Mouse (Mus musculus) spleen, postnatal 10 days (tissue): ENCODE measurements at regions not wholly inside any gene's neighbourhood (a gene's known extent, or its start where the extent isn't known, plus 50 kb on each side); places are given as distances from the start of the nearest gene placed in this dataset.

Experiments
- DNase-seq, 2 experiments: peaks; one replicate each; pipeline ENCODE4 v3.0.0; 2021 to 2022; ENCODE audit warnings: low spot score in 2 of 2

GRCm38 (mm10) chr7:71648314-71648713 lies 297.0 kb upstream of the Gm10295 start:
- DNase-seq: no peak

- no peak for DNase-seq
Observed at GRCm38 (mm10) chr7:71646944-71647343, 295.7 kb upstream of the Gm10295 start.

- no peak for DNase-seq
Observed at GRCm38 (mm10) chr7:71623048-71623447, 271.8 kb upstream of the Gm10295 start.

GRCm38 (mm10) chr7:71603159-71603558 lies 251.9 kb upstream of the Gm10295 start:
- peak in 1 of 2 experiments; percentile 30 for DNase-seq

- no peak for DNase-seq
Observed at GRCm38 (mm10) chr7:71596780-71597179, 245.5 kb upstream of the Gm10295 start.

- DNase-seq: no peak
Observed at GRCm38 (mm10) chr7:71587626-71588025, 236.3 kb upstream of the Gm10295 start.

- DNase-seq: no peak
Observed at GRCm38 (mm10) chr7:71583443-71584055, 232.3 kb upstream of the Gm10295 start.

GRCm38 (mm10) chr7:71581746-71582145 lies 230.5 kb upstream of the Gm10295 start:
- peak in 1 of 2 experiments; percentile 19 for DNase-seq

GRCm38 (mm10) chr7:71560296-71560936 lies 209.1 kb upstream of the Gm10295 start:
- DNase-seq: no peak

GRCm38 (mm10) chr7:71556473-71556872 lies 205.2 kb upstream of the Gm10295 start:
- DNase-seq: no peak

- no peak for DNase-seq
Observed at GRCm38 (mm10) chr7:71555476-71555875, 204.2 kb upstream of the Gm10295 start.

- no peak for DNase-seq
Observed at GRCm38 (mm10) chr7:71546606-71547213, 195.4 kb upstream of the Gm10295 start.

GRCm38 (mm10) chr7:71541467-71541866 lies 190.2 kb upstream of the Gm10295 start:
- DNase-seq: no peak

- DNase-seq: no peak
Observed at GRCm38 (mm10) chr7:71533109-71533508, 181.8 kb upstream of the Gm10295 start.

- no peak for DNase-seq
Observed at GRCm38 (mm10) chr7:71531496-71531895, 180.2 kb upstream of the Gm10295 start.

GRCm38 (mm10) chr7:71530922-71531321 lies 179.6 kb upstream of the Gm10295 start:
- no peak for DNase-seq

GRCm38 (mm10) chr7:71526152-71526551 lies 174.9 kb upstream of the Gm10295 start:
- no peak for DNase-seq

- no peak for DNase-seq
Observed at GRCm38 (mm10) chr7:71524577-71525126, 173.4 kb upstream of the Gm10295 start.

GRCm38 (mm10) chr7:71524119-71524518 lies 172.8 kb upstream of the Gm10295 start:
- DNase-seq: no peak

- DNase-seq: no peak
Observed at GRCm38 (mm10) chr7:71507379-71507778, 156.1 kb upstream of the Gm10295 start.

GRCm38 (mm10) chr7:71500719-71501118 lies 149.4 kb upstream of the Gm10295 start:
- no peak for DNase-seq

- DNase-seq: no peak
Observed at GRCm38 (mm10) chr7:71498123-71498522, 146.8 kb upstream of the Gm10295 start.

GRCm38 (mm10) chr7:71491128-71491527 lies 139.8 kb upstream of the Gm10295 start:
- DNase-seq: no peak
